Mouse (Mus musculus) heart, embryonic 14.5 days (tissue): ENCODE measurements around the gene Luc7l3. TPM values are rescaled to one million over a fixed set of nuclear protein-coding genes. Genes with fewer than 3 reads are reported as not detected.

Experiments
- ATAC-seq: fragments of 200-750 bp; cut with Nextera tagmentation; 2 replicates; pipeline ENCODE4 v1.8.0; 2017; ENCODE audit warnings: low read depth, moderate TSS enrichment; ENCODE audit not compliant: insufficient number of reproducible peaks, insufficient read depth, low FRiP score
- H3K27ac ChIP-seq, 2 experiments: fragments of 200-500 bp in 1 of 2; fragments of 300-500 bp in 1 of 2; sonication (generic) in 1 of 2; replicated peaks in 1 of 2; 2 replicates each; pipeline ENCODE4 v1.5.1; 2012 to 2014; ENCODE audit warnings: low read depth in 2 of 2, low read length in 2 of 2, control low read depth in 1 of 2, mild to moderate bottlenecking in 1 of 2, mixed read lengths in 1 of 2; ENCODE audit not compliant: control insufficient read depth in 1 of 2, insufficient read depth in 1 of 2
- H3K27me3 ChIP-seq: fragments of 300-500 bp; sonication (generic); 2 replicates; pipeline ENCODE4 v1.6.1; 2014; ENCODE audit warnings: mild to moderate bottlenecking, low read length, control low read depth; ENCODE audit not compliant: control insufficient read depth, insufficient read depth
- H3K36me3 ChIP-seq: fragments of 300-500 bp; sonication (generic); 2 replicates; pipeline ENCODE4 v1.6.1; 2014; ENCODE audit warnings: mild to moderate bottlenecking, control low read depth, low read length, mixed read lengths; ENCODE audit not compliant: control insufficient read depth, insufficient read depth
- H3K4me1 ChIP-seq, 2 experiments: fragments of 200-500 bp in 1 of 2; fragments of 300-500 bp in 1 of 2; sonication (generic) in 1 of 2; 2 replicates each; pipeline ENCODE4 v1.6.1; 2012 to 2014; ENCODE audit warnings: low read length in 2 of 2, control low read depth in 1 of 2, mixed read lengths in 1 of 2; ENCODE audit not compliant: control insufficient read depth in 2 of 2, insufficient read depth in 2 of 2
- H3K4me2 ChIP-seq: fragments of 300-500 bp; sonication (generic); 2 replicates; pipeline ENCODE4 v1.6.1; 2014; ENCODE audit warnings: mild to moderate bottlenecking, low read length
- H3K4me3 ChIP-seq, 2 experiments: fragments of 200-500 bp in 1 of 2; fragments of 300-500 bp in 1 of 2; sonication (generic) in 1 of 2; 2 replicates each; pipeline ENCODE4 v1.5.1; 2012 to 2014; ENCODE audit warnings: low read length in 2 of 2, mild to moderate bottlenecking in 2 of 2, control low read depth in 1 of 2, low read depth in 1 of 2, moderate library complexity in 1 of 2; ENCODE audit not compliant: control insufficient read depth in 1 of 2, insufficient read depth in 1 of 2
- H3K9ac ChIP-seq: fragments of 300-500 bp; sonication (generic); 2 replicates; pipeline ENCODE4 v1.6.1; 2014; ENCODE audit warnings: mild to moderate bottlenecking, low read length
- H3K9me3 ChIP-seq: fragments of 300-500 bp; sonication (generic); 2 replicates; pipeline ENCODE4 v1.6.1; 2016; ENCODE audit warnings: low read length, control low read depth; ENCODE audit not compliant: control insufficient read depth
- WGBS: fragments of 180-500 bp; shearing (Covaris S2); extraction: QIAGEN DNeasy Blood & Tissue Kit; methylation state at CpG from one replicate; pipeline ENCODE4 v1.1.7; 2014; 5-methylcytosine and 5-hydroxymethylcytosine counted together
- polyA plus RNA-seq: library from polyadenylated mRNA; unstranded; fragments of >200 nt; fragmentation: Nextera tagmentation; extraction: Ambion mirVana; gene quantifications from 2 replicates; pipeline ENCODE4 v1.2.1, GENCODE M21; 2014

Gene Luc7l3
- polyA plus RNA-seq, 1 experiment from 2014 or later, result 61.9 TPM

DNA sequence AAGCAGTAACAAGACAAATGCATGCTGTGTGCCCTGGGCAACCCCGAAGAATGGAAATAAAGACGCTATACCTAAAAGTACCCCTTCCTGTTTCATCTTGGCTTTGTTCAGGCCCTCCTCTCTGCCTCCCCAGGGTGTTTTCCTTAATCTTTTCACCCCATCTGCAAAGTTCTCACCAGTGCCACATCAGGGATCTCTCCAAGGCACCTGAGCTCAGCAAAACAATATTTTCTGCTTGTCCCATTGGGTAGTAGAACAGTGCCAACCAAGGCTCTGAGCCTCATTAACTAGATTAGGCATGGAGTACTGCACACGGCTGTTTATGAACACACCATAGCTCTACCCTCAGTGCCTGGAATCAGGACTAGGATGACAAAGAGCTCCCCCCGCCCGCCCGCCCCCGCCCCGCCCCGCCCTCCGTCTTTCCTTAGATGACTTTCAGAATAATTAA is 5.2 kb upstream of the Luc7l3 start:
- no peaks in the 10 kb centered on the region for H3K9me3 ChIP-seq
- H3K4me2 ChIP-seq, result peak overlapping the region; percentile 61
- H3K27ac ChIP-seq, result peak overlapping the region; percentile 86 to 98
- peaks cover 13% of the 10 kb centered on the region; the same call in 1 of the 2 replicates for H3K36me3 ChIP-seq
- peak overlapping the region; percentile 98 for H3K9ac ChIP-seq
- whole genome bisulfite sequencing, result 5% methylated on average over 10 of the region's 10 CpGs
- no peak for ATAC-seq
- H3K27me3 ChIP-seq, result no peaks in the 10 kb centered on the region
- H3K4me1 ChIP-seq, result peaks cover 6 to 30% of the 10 kb centered on the region in 2 experiments
- peak overlapping the region in 1 of 2 experiments; percentile 84; a peak in 1 of 4 replicates for H3K4me3 ChIP-seq

- H3K36me3 ChIP-seq, result no peaks in the 10 kb centered on the region
- no peak for ATAC-seq
- no peak overlapping the region for H3K4me3 ChIP-seq
- H3K27ac ChIP-seq, result no peak overlapping the region
- H3K4me2 ChIP-seq, result no peak overlapping the region
- H3K4me1 ChIP-seq, result peaks cover 3 to 33% of the 10 kb centered on the region in 2 experiments
- H3K9me3 ChIP-seq, result no peaks in the 10 kb centered on the region
- H3K27me3 ChIP-seq, result no peaks in the 10 kb centered on the region
- 61% methylated on average over 5 of the region's 5 CpGs for WGBS
- no peak overlapping the region for H3K9ac ChIP-seq
Observed at GRCm38 (mm10) chr11:94324618-94325017, 2.8 kb upstream of the Luc7l3 start.

- no peaks in the 10 kb centered on the region for H3K27me3 ChIP-seq
- 73% methylated on average over 5 of the region's 5 CpGs for WGBS
- 0 out of 4 replicates have a peak overlapping the region, but pooled peaks of 1 of the 2 experiments have one; percentile 98 for H3K27ac ChIP-seq
- ATAC-seq, result no peak
- H3K9ac ChIP-seq, result peak overlapping the region; percentile 100; the same call in 1 of the 2 replicates
- peaks cover 3 to 29% of the 10 kb centered on the region in 2 experiments for H3K4me1 ChIP-seq
- peaks cover 7% of the 10 kb centered on the region; the same call in 1 of the 2 replicates for H3K36me3 ChIP-seq
- no peak overlapping the region for H3K4me3 ChIP-seq
- no peaks in the 10 kb centered on the region for H3K9me3 ChIP-seq
- H3K4me2 ChIP-seq, result no peak overlapping the region
Observed at GRCm38 (mm10) chr11:94323271-94323925, 1.6 kb upstream of the Luc7l3 start.

- H3K27ac ChIP-seq, result peak overlapping the region; percentile 98
- H3K9ac ChIP-seq, result peak overlapping the region; percentile 100
- peak overlapping the region; percentile 77 for H3K4me2 ChIP-seq
- 37% methylated on average over 5 of the region's 5 CpGs for WGBS
- peaks cover 3 to 35% of the 10 kb centered on the region in 2 experiments for H3K4me1 ChIP-seq
- no peak for ATAC-seq
- no peaks in the 10 kb centered on the region for H3K27me3 ChIP-seq
- H3K4me3 ChIP-seq, result peak overlapping the region in 1 of 2 experiments; percentile 100; a peak in 2 of 4 replicates
- H3K36me3 ChIP-seq, result peaks cover 7% of the 10 kb centered on the region; the same call in 1 of the 2 replicates
- no peaks in the 10 kb centered on the region for H3K9me3 ChIP-seq
Observed at GRCm38 (mm10) chr11:94322636-94323035, 848 bp upstream of the Luc7l3 start.

- peaks cover 4 to 41% of the 10 kb centered on the region in 2 experiments; a peak in 3 of 4 replicates for H3K4me1 ChIP-seq
- H3K36me3 ChIP-seq, result peaks cover 7% of the 10 kb centered on the region; the same call in 1 of the 2 replicates
- H3K9me3 ChIP-seq, result no peaks in the 10 kb centered on the region
- ATAC-seq, result peak; percentile 64
- under 1% methylated on average over 67 of the region's 67 CpGs for WGBS
- peak overlapping the region; percentile 73 to 100 for H3K4me3 ChIP-seq
- H3K27ac ChIP-seq, result peak overlapping the region; percentile 96 to 98
- H3K4me2 ChIP-seq, result peak overlapping the region; percentile 74
- no peaks in the 10 kb centered on the region for H3K27me3 ChIP-seq
- H3K9ac ChIP-seq, result peak overlapping the region; percentile 100
Observed at GRCm38 (mm10) chr11:94320969-94321930, 538 bp downstream of the Luc7l3 start.

DNA sequence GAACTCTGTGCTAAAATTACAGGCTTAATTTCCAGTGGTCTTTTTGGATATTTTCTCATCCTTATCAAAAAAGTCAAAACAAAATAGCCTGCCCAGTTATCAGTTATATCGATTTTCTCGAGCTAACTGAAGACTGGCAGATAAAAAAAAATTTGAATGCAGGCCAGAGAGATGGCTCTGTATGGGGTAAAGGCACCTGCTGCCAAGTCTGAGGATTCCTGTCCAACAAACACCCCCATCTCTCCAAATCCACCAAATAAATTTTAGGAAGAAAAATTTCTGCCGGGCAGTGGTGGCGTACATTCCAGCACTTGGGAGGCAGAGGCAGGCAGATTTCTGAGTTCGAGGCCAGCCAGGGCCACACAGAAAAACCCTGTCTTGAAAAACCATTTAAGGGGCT is 3.7 kb downstream of the Luc7l3 start:
- no peak for ATAC-seq
- no peaks in the 10 kb centered on the region for H3K9me3 ChIP-seq
- H3K4me1 ChIP-seq, result peaks cover 4 to 65% of the 10 kb centered on the region in 2 experiments; a peak in 3 of 4 replicates
- no peak overlapping the region for H3K4me3 ChIP-seq
- H3K36me3 ChIP-seq, result peaks cover 10% of the 10 kb centered on the region; the same call in 1 of the 2 replicates
- H3K27me3 ChIP-seq, result no peaks in the 10 kb centered on the region
- H3K9ac ChIP-seq, result no peak overlapping the region
- 0 out of 2 replicates have a peak overlapping the region, but pooled peaks have one; percentile 0 for H3K4me2 ChIP-seq
- H3K27ac ChIP-seq, result no peak overlapping the region
- WGBS, result 70% methylated on average over 5 of the region's 5 CpGs

- Histone ChIP-seq H3K4me3 (no peak overlapping the region), H3K9ac (no peak overlapping the region), H3K4me2 (0 out of 2 replicates have a peak overlapping the region, but pooled peaks have one; percentile 0), H3K27ac (no peak overlapping the region; a peak in 1 of 4 replicates), H3K9me3 (no peaks in the 10 kb centered on the region), H3K36me3 (peaks cover 10% of the 10 kb centered on the region; the same call in 1 of the 2 replicates), H3K4me1 (peaks cover 4 to 64% of the 10 kb centered on the region in 2 experiments; a peak in 3 of 4 replicates), H3K27me3 (no peaks in the 10 kb centered on the region)
- no peak for ATAC-seq
- 64% methylated on average over 4 of the region's 4 CpGs for WGBS
Observed at GRCm38 (mm10) chr11:94317515-94317914, 4.3 kb downstream of the Luc7l3 start.
